In genomic region chr13:55504390-55504789, GRCm38 (mm10) we compare ENCODE assay signal across 34 mouse cellular contexts. TPM values are rescaled to one million over a fixed set of nuclear protein-coding genes. Genes with fewer than 3 reads are reported as not detected.
"Had no signal": no experiment of that assay in that cellular context is flagged by ENCODE, and none has a peak within 500 bp of the region (broad histone marks: within the 10 kb centered on the region; RNA-seq: fewer than 3 reads in every experiment).

No protein-coding gene starts in this region.

- H3K4me2 ChIP-seq: limb, embryonic 12.5 days; limb, embryonic 13.5 days; limb, embryonic 15.5 days; liver, embryonic 11.5 days; liver, embryonic 12.5 days; liver, embryonic 13.5 days; liver, embryonic 15.5 days; lung, embryonic 14.5 days; lung, embryonic 15.5 days; midbrain, embryonic 11.5 days; midbrain, embryonic 12.5 days; midbrain, embryonic 13.5 days; midbrain, embryonic 15.5 days; neural tube, embryonic 12.5 days had no signal

- H3K4me3 ChIP-seq: left cerebral cortex, adult 2 months; limb, embryonic 10.5 days; limb, embryonic 12.5 days; limb, embryonic 13.5 days; limb, embryonic 15.5 days; liver, embryonic 12.5 days; liver, embryonic 13.5 days; liver, embryonic 15.5 days; lung, embryonic 15.5 days; midbrain, embryonic 10.5 days; midbrain, embryonic 12.5 days; midbrain, embryonic 13.5 days; midbrain, embryonic 15.5 days; neural tube, embryonic 12.5 days had no signal

- H3K4me1 ChIP-seq: limb, embryonic 10.5 days; limb, embryonic 13.5 days; midbrain, embryonic 12.5 days; midbrain, embryonic 13.5 days; midbrain, embryonic 15.5 days; neural tube, embryonic 12.5 days had no signal

- H3K9me3 ChIP-seq: limb, embryonic 10.5 days; limb, embryonic 12.5 days; limb, embryonic 13.5 days; limb, embryonic 15.5 days; liver, embryonic 12.5 days; liver, embryonic 13.5 days; liver, embryonic 15.5 days; lung, embryonic 15.5 days; midbrain, embryonic 10.5 days; midbrain, embryonic 12.5 days; midbrain, embryonic 13.5 days; midbrain, embryonic 15.5 days; neural tube, embryonic 12.5 days had no signal

- DNase-seq: left cerebral cortex, postnatal 4 days; liver; liver, embryonic 13.5 days; liver, postnatal 0 days; lung, adult 18-20 months; lung, adult 2 months; lung, embryonic 14.5 days; lung, postnatal 10 days; lung, postnatal 14 days; lung, postnatal 36 days; midbrain, embryonic 14.5 days had no signal

- H3K27ac ChIP-seq: left cerebral cortex, adult 2 months; limb, embryonic 10.5 days; limb, embryonic 12.5 days; limb, embryonic 13.5 days; limb, embryonic 15.5 days; liver, embryonic 12.5 days; liver, embryonic 13.5 days; liver, embryonic 14.5 days; liver, embryonic 15.5 days; lung, embryonic 15.5 days; macrophage; midbrain, embryonic 10.5 days; midbrain, embryonic 12.5 days; midbrain, embryonic 13.5 days; midbrain, embryonic 15.5 days; neural tube, embryonic 12.5 days had no signal

- H3K27me3 ChIP-seq: limb, embryonic 12.5 days; limb, embryonic 13.5 days; limb, embryonic 15.5 days; liver, embryonic 12.5 days; liver, embryonic 13.5 days; liver, embryonic 15.5 days; midbrain, embryonic 12.5 days; midbrain, embryonic 13.5 days; midbrain, embryonic 15.5 days; neural tube, embryonic 12.5 days had no signal

- ATAC-seq: liver, embryonic 12.5 days; liver, postnatal 0 days; lung, postnatal 0 days; midbrain, embryonic 13.5 days; midbrain, embryonic 15.5 days; midbrain, embryonic 16.5 days had no signal

- H3K9ac ChIP-seq: limb, embryonic 12.5 days; limb, embryonic 13.5 days; limb, embryonic 15.5 days; liver, embryonic 12.5 days; liver, embryonic 13.5 days; liver, embryonic 14.5 days; liver, embryonic 15.5 days; liver, postnatal 0 days; lung, embryonic 14.5 days; lung, embryonic 15.5 days; midbrain, embryonic 12.5 days; midbrain, embryonic 13.5 days; midbrain, embryonic 15.5 days; neural tube, embryonic 12.5 days had no signal

RNA-seq across cellular contexts. Expression of gene Dbn1, which starts 16.5 kb away (rescaled TPM):
- total RNA-seq: megakaryocyte-erythroid progenitor cell, adult 5-6 weeks; monocyte, adult 5-6 weeks had no signal
- polyA plus RNA-seq: macrophage had no signal

RNA-seq across cellular contexts. Expression of gene Prr7, which starts 40.3 kb away (rescaled TPM):
- total RNA-seq: liver, adult 2 months; megakaryocyte-erythroid progenitor cell, adult 5-6 weeks; monocyte, adult 5-6 weeks had no signal
- polyA plus RNA-seq: liver, embryonic 12.5 days; liver, embryonic 13.5 days; liver, embryonic 15.5 days; liver, embryonic 16.5 days; liver, postnatal 0 days; macrophage had no signal
